In the genomic region with DNA sequence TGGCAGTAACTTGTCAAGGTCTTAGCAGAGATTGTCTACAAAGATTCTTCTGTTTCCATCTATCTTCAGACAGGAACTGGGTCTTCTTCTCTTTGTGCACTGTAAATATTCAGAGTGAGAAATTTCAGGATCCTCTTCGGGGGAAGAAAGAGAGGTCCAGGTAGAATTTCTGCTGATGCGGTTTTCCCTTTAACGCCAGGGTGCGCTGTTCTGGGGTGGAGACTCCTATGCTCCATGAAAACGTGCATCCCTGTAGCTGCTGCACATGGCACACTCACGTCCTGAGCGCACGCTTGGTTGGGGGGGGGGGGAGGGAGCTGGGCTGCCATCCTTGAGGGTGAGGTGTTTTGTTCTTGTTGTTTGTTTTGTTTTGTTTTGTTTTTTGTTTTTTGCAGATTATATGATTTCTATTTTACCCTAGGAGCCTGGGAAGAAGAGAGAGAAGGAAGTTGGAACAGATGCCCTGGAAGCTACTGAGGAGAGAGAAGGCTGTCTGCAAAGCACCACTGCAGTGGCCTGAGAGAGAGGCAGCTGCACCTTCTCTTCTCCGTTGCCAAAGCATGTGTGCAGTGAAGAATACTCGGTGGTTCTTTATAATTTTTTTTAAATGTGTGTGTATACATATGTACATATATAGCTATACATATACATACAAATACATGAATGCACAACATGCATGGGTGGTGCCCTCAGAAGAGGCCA, we compare ENCODE assay signal across 8 mouse cellular contexts. TPM values are rescaled to one million over a fixed set of nuclear protein-coding genes. Genes with fewer than 3 reads are reported as not detected.
DNase-seq lines count a peak whose midpoint lies in the region.

No protein-coding gene starts in this region.

- peak; percentile 38 to 60 for DNase-seq in heart, postnatal 10 days
- no peak for DNase-seq in heart, postnatal 25 days (ENCODE audit: low spot score)
- peak; percentile 4 for DNase-seq in thymus, postnatal 0 days (ENCODE audit: low spot score)
- no peak for DNase-seq in thymus, postnatal 36 days
- DNase-seq in embryo, embryonic 10 days (ENCODE audit: low spot score) = peak; percentile 77
- peak; percentile 72 to 75 for DNase-seq in kidney, postnatal 4 days
- no peak for DNase-seq in layer of hippocampus, adult 18-20 months (ENCODE audit: low spot score in 2 of 2)
- no peak for DNase-seq in layer of hippocampus, adult 11-12 months (ENCODE audit: low spot score)

- intact Hi-C loops in heart, postnatal 10 days (cut with DNase I) = loop anchor here (1.0 kb wide), 1 partner anchor 44 kb away; no protein-coding TSS in a partner anchor
- intact Hi-C loops in heart, postnatal 25 days (cut with DNase I) = loop anchor here (1.0 kb wide), 1 partner anchor 44 kb away; no protein-coding TSS in a partner anchor

RNA-seq across cellular contexts. Expression of gene Mamdc2, which starts 30.8 kb away (rescaled TPM):
- 1 to 10 TPM; 3.8 to 4.4 TPM for total RNA-seq in heart, postnatal 10 days (2021)
- total RNA-seq in heart, postnatal 25 days (2021) = 1 to 10 TPM; 2.0 to 2.7 TPM
- 0.07 and 0.17 TPM in 2 replicates for polyA plus RNA-seq in thymus, postnatal 0 days (2015; fragmentation: Nextera tagmentation; extraction: Ambion mirVana)
- total RNA-seq in layer of hippocampus, adult 18-20 months (2021) = under 1 TPM; 0.68 to 0.79 TPM

Comparison
In these comparisons a context has a peak if more than half of its experiments do, and no peak if none do; other contexts are left out.
1. DNase-seq: peak in heart, postnatal 10 days (2 of 2), thymus, postnatal 0 days (single experiment), embryo, embryonic 10 days (single experiment) and kidney, postnatal 4 days (2 of 2); none in heart, postnatal 25 days (single experiment), thymus, postnatal 36 days (0 of 2), layer of hippocampus, adult 18-20 months (0 of 2) and layer of hippocampus, adult 11-12 months (single experiment).